8 mouse cellular contexts compared by ENCODE assay signal in the genomic region with DNA sequence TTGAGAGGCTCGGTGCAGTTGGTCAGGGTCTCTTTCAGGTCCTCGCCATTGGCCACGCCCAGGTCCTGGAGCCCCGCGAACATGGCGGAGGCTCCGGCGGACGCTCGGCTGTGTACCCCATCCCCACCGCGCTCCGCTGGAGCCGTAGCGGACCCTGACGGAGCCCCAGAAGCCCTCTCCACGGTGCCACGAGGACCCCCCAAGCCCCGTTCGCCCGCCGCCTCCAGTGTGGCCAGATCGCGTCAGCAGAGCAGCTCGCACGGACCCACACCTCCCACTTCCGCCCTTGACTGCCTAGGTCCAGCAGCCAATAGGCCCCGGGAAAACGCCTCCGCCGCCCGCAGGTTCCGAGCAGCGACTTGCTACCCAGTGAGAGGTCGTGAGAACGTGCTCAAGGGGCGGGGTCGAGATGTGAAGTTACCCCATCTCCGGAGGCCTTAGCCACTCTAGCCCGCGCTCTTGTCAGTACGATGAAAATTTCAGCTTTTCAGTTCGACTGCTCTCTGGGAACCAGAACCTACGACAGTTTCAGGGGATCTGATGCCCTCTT. TPM values are rescaled to one million over a fixed set of nuclear protein-coding genes. Genes with fewer than 3 reads are reported as not detected.
DNase-seq lines count a peak whose midpoint lies in the region; ATAC-seq and TF ChIP-seq lines count a peak whose summit lies in the region.

A gene (minus strand): TSS at position 369 of the 550 bp plus-strand sequence.

- H3K36me3 ChIP-seq in hindbrain, embryonic 12.5 days, result peaks cover 11% of the 10 kb centered on the region

- peak within 1 kb of the TSS; percentile 68 for H3K4me3 ChIP-seq in hindbrain, embryonic 12.5 days

- CTCF ChIA-PET in Patski (lab: Charles Lee), result interaction anchor here (1.3 to 2.6 kb wide), 3 partner anchors 10 to 18 kb away, joined by 4 to 14 read pairs (median 5); no protein-coding TSS in a partner anchor

- in situ Hi-C loops in Patski (cut with MboI; ENCODE audit: low pct_unique_long_range_greater_than_20kb), result no loop called here

- no peaks in the 10 kb centered on the region for H3K9me3 ChIP-seq in hindbrain, embryonic 12.5 days (replicated peaks)

- no peak for TF ChIP-seq CTCF in Patski (IDR thresholded peaks at IDR 0.05)

- WGBS in hindbrain, embryonic 12.5 days, result under 1% methylated on average over 44 of the region's 44 CpGs

- H3K27ac ChIP-seq in hindbrain, embryonic 12.5 days, result peak within 1 kb of the TSS; percentile 86

- ATAC-seq in Patski, result peak; percentile 71
- peak; percentile 95 for ATAC-seq in hindbrain, embryonic 12.5 days (ENCODE audit: low FRiP score)

- no peak for DNase-seq in Patski (ENCODE audit: low read depth, low spot score)
- peak; percentile 92 to 94 for DNase-seq in cerebellum, postnatal 14 days
- DNase-seq in frontal cortex, postnatal 14 days (ENCODE audit: low spot score in 2 of 2), result peak; percentile 70 to 78
- DNase-seq in layer of hippocampus, postnatal 14 days (ENCODE audit: low spot score in 2 of 2), result peak; percentile 81 to 84
- peak; percentile 92 for DNase-seq in lung, postnatal 14 days
- DNase-seq in ovary, postnatal 36 days (ENCODE audit: low spot score), result peak; percentile 90
- DNase-seq in thymus, postnatal 14 days, result peak; percentile 93

- no peaks in the 10 kb centered on the region for H3K27me3 ChIP-seq in Patski
- H3K27me3 ChIP-seq in hindbrain, embryonic 12.5 days, result peaks cover 9% of the 10 kb centered on the region; the same call in 1 of the 2 replicates

- POLR2A ChIA-PET in Patski (lab: Charles Lee), result interaction anchor here (1.0 to 1.2 kb wide), 2 partner anchors 10 to 13 kb away, joined by 5 read pairs; a partner anchor contains a TSS

- H3K4me1 ChIP-seq in hindbrain, embryonic 12.5 days, result peaks cover 24% of the 10 kb centered on the region

- H3K4me2 ChIP-seq in hindbrain, embryonic 12.5 days (replicated peaks), result peak within 1 kb of the TSS; percentile 95

- H3K9ac ChIP-seq in hindbrain, embryonic 12.5 days, result peak within 1 kb of the TSS; percentile 84

RNA-seq across cellular contexts. Expression of the gene that starts here (rescaled TPM):
- 75.7 TPM for polyA plus RNA-seq in Patski (2021)
- polyA plus RNA-seq in hindbrain, embryonic 12.5 days (2016; fragmentation: Nextera tagmentation; extraction: Ambion mirVana), result 107 and 117 TPM in 2 replicates
- total RNA-seq in layer of hippocampus, postnatal 14 days (2021), result 10 to 100 TPM; 50.7 to 51.7 TPM
